Mouse (Mus musculus) midbrain, embryonic 12.5 days (tissue): ENCODE measurements at regions not wholly inside any gene's neighbourhood (a gene's known extent, or its start where the extent isn't known, plus 50 kb on each side); places are given as distances from the start of the nearest gene placed in this dataset.
A peak's percentile ranks its signal among the peaks of the same experiment; 100 is the strongest.
"Not testable (repeated sequence)": the region's sequence is repeated elsewhere in the genome, so short reads cannot be mapped to it uniquely, and the experiment has no call there.

ENCODE experiments used
- ATAC-seq: fragments of 200-750 bp; cut with Nextera tagmentation; 2 replicates; pipeline ENCODE4 v1.8.0; 2017; ENCODE audit warnings: low read depth, moderate TSS enrichment, moderate library complexity; ENCODE audit not compliant: low FRiP score
- H3K27ac ChIP-seq: fragments of 300-500 bp; sonication (generic); replicated peaks from 2 replicates; pipeline ENCODE4 v1.5.1; 2016; ENCODE audit warnings: mild to moderate bottlenecking
- H3K27me3 ChIP-seq: fragments of 300-500 bp; sonication (generic); 2 replicates; pipeline ENCODE4 v1.6.1; 2016; ENCODE audit warnings: mild to moderate bottlenecking
- H3K36me3 ChIP-seq: fragments of 300-500 bp; sonication (generic); 2 replicates; pipeline ENCODE4 v1.6.1; 2016
- H3K4me1 ChIP-seq: fragments of 300-500 bp; sonication (generic); 2 replicates; pipeline ENCODE4 v1.6.1; 2016
- H3K4me2 ChIP-seq: fragments of 300-500 bp; sonication (generic); replicated peaks from 2 replicates; pipeline ENCODE4 v1.6.1; 2016; ENCODE audit warnings: mild to moderate bottlenecking, moderate library complexity
- H3K4me3 ChIP-seq: fragments of 300-500 bp; sonication (generic); 2 replicates; pipeline ENCODE4 v1.5.1; 2016; ENCODE audit warnings: mild to moderate bottlenecking
- H3K9ac ChIP-seq: fragments of 300-500 bp; sonication (generic); replicated peaks from 2 replicates; pipeline ENCODE4 v1.6.1; 2016; ENCODE audit warnings: mild to moderate bottlenecking, moderate library complexity
- H3K9me3 ChIP-seq: fragments of 300-500 bp; sonication (generic); 2 replicates; pipeline ENCODE4 v1.6.1; 2016; ENCODE audit warnings: mild to moderate bottlenecking
- WGBS: fragments of 180-500 bp; shearing (Covaris S2); methylation state at CpG from one replicate; pipeline ENCODE4 v1.1.7; 2016; 5-methylcytosine and 5-hydroxymethylcytosine counted together

DNA sequence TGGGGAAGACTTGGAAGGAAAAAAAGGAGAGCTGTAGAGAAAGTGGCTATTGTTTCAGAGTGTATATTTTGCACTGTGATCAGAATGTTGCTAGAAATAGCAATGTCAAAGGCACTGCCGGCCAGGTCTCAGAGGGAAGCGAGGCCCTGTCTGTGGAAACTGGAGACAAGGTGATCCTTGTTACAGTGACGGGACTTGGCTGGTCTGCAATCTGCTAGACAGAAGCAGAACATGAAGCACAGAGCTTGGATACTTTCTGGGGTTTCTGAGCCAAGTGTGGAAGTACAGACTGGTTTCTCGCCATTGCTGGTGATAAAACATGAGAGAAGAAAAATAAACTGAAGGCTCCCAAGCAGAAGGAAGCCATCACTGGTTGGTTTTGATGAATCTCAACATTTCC, 198.3 kb upstream of the Slc7a14 start:
- no peaks in the 10 kb centered on the region for H3K4me1 ChIP-seq
- H3K27me3 ChIP-seq: no peaks in the 10 kb centered on the region
- 87% methylated on average over 4 of the region's 4 CpGs for WGBS
- no peak overlapping the region for H3K4me2 ChIP-seq
- H3K4me3 ChIP-seq: no peak overlapping the region
- H3K36me3 ChIP-seq: no peaks in the 10 kb centered on the region
- ATAC-seq: no peak
- no peak overlapping the region for H3K9ac ChIP-seq
- no peak overlapping the region for H3K27ac ChIP-seq
- no peaks in the 10 kb centered on the region for H3K9me3 ChIP-seq

DNA sequence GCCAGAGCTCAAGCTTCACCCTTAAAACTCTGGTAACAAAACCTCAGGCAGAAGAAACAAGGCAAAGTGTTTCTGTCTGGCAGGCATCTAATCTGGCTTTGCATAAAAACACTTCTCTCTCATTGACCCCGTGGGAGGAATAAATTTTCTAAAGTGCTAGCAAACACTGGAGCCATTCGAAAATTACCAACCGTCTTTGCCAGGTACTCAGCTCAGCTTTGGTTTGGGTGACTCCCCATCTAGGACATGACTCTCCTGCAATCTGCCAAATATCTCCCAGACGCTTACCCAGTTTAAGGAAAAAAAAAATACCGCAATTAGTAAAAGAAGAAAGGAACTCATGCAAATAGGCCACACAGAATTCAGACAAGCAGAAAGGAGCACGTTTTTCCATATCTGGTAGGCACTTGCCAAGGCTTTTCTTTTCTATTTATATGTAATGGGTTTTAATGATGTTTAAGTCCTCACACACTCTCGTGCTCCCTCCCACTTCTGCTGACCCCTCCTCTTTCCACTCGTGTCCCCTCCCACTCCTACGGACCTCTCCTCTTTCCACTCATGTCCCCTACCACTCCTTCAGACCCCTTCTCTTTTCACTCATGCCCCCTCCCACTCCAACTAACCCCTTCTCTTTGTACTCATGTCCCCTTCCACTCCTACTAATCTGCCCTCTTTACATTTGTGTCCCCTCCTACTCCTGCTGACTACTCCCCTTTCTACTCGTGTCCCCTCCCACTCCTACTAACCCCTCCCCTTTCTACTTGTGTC, 189.2 kb upstream of the Slc7a14 start:
- Histone ChIP-seq H3K27ac (no peak overlapping the region), H3K4me2 (no peak overlapping the region), H3K36me3 (no peaks in the 10 kb centered on the region), H3K27me3 (no peaks in the 10 kb centered on the region), H3K4me1 (no peaks in the 10 kb centered on the region), H3K9ac (no peak overlapping the region), H3K9me3 (peaks cover 9% of the 10 kb centered on the region; the same call in 1 of the 2 replicates), H3K4me3 (no peak overlapping the region)
- WGBS: 77% methylated on average over 10 of the region's 10 CpGs
- ATAC-seq: 0 out of 2 replicates have a peak, but pooled peaks have one; percentile 23

DNA sequence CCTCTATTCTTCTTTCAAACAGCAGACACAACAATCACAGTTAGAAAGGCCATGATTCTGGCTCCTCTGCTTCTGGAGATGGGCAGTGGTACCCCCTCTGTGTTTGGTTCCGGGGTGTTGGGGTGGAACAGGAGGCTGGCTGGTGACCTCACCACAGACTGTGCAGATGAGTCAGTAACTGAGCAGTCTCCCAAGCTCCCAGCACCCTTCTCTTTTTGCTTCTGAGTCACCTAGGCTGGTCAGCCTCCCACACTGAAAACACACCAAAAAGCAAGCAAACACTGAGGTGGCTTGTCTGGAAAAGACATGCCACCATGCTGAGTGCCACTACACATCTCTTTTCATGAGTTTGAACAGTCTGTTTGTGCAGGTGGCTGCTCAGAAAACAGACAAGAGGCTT, 185.1 kb upstream of the Slc7a14 start:
- Histone ChIP-seq H3K9ac (no peak overlapping the region), H3K36me3 (no peaks in the 10 kb centered on the region), H3K27me3 (no peaks in the 10 kb centered on the region), H3K4me2 (no peak overlapping the region), H3K9me3 (peaks cover 4% of the 10 kb centered on the region; the same call in 1 of the 2 replicates), H3K4me3 (no peak overlapping the region), H3K27ac (no peak overlapping the region), H3K4me1 (no peaks in the 10 kb centered on the region)
- ATAC-seq: no peak
- 95% methylated on average over 1 of the region's 1 CpGs for WGBS

DNA sequence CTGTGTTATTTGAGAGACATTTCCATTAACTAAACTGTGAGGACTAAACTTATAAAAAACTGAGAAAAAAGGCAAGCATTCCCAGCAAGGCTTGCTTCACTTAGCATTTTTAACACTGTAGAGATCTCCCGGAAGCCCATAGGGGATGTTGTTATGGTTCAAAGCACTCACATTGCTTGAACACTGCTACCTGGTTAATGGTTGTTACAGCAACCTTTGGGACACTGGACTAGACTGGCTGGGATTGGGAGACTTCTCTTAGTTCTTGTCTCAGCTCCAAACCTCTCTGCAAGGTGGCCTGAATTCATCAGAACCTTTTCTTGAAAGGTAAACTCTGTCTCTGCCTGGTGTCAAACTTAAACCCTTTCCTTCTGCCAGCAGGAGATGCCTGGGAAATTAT, 184.5 kb upstream of the Slc7a14 start:
- 87% methylated on average over 1 of the region's 1 CpGs for WGBS
- no peaks in the 10 kb centered on the region for H3K4me1 ChIP-seq
- H3K36me3 ChIP-seq: no peaks in the 10 kb centered on the region
- H3K27ac ChIP-seq: no peak overlapping the region
- no peaks in the 10 kb centered on the region for H3K27me3 ChIP-seq
- ATAC-seq: no peak
- no peak overlapping the region for H3K9ac ChIP-seq
- no peak overlapping the region for H3K4me2 ChIP-seq
- H3K4me3 ChIP-seq: no peak overlapping the region
- H3K9me3 ChIP-seq: peaks cover 4% of the 10 kb centered on the region; the same call in 1 of the 2 replicates

DNA sequence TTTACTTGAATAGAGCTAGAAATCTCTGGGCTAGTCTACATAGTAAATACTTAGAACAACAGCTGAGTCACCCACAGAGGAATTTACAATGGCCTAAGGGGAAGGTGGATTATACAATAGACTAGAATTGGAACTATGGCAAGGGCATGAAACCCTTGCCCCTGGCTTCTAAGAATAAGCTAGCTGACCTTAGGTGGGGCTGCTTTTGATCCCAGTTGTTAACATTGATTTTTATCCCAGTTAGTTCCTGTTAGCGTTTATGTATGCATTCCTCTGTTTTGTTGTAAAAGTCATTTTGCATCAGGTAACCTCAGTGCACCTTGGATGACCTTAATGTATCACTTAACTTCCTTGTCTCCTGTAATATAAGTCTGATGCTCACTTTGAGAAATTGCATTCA, 181.6 kb upstream of the Slc7a14 start:
- H3K4me2 ChIP-seq, H3K9me3 ChIP-seq, H3K4me3 ChIP-seq, H3K4me1 ChIP-seq, H3K27ac ChIP-seq, ATAC-seq, H3K27me3 ChIP-seq, H3K9ac ChIP-seq, H3K36me3 ChIP-seq: not testable (repeated sequence)
- 89% methylated on average over 1 of the region's 1 CpGs for WGBS

DNA sequence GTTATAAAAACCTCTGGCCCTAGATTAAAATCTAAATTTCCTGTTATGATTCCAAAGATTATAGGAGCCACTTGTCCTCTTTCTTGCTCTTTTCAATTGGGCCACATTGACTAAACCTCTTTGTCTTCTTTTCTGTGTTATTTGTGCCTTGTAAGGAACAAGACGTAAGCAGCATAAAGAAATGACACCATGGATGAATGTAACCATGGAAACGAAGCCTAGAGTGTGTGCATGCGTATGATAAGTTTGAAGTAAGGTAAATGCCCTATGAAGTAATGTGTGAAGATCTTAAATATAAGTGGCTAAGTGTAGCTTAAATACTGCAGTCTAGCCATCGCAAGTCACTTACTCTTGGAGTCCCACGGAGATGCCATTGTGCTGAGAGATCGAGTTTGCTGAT, 177.4 kb upstream of the Slc7a14 start:
- Histone ChIP-seq H3K4me1 (no peaks in the 10 kb centered on the region), H3K9ac (no peak overlapping the region), H3K9me3 (no peaks in the 10 kb centered on the region), H3K4me2 (no peak overlapping the region), H3K36me3 (no peaks in the 10 kb centered on the region), H3K27me3 (no peaks in the 10 kb centered on the region), H3K27ac (no peak overlapping the region), H3K4me3 (no peak overlapping the region)
- no peak for ATAC-seq
- 76% methylated on average over 6 of the region's 6 CpGs for whole genome bisulfite sequencing

DNA sequence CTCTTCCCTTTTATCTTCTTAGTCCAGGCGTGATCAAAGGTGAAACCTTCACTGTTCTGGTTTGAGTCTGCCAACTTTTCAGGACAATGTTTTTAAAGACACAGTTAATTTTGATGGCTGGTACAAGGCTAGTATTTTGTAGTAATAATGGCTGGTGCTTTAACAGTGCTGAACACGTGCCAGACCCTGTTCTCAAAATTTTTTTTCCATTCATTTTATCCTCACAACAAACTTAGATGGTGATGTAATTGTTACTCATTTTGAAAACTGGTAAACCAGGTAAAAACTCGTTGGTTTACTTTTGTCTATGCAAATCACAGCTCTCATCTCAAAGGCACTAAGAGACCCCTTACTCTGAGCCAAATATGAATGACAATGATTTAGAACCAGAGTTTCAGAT, 171.8 kb upstream of the Slc7a14 start:
- H3K4me3 ChIP-seq: no peak overlapping the region
- 73% methylated on average over 3 of the region's 3 CpGs for WGBS
- no peaks in the 10 kb centered on the region for H3K9me3 ChIP-seq
- no peak overlapping the region for H3K4me2 ChIP-seq
- H3K27ac ChIP-seq: no peak overlapping the region
- H3K9ac ChIP-seq: no peak overlapping the region
- ATAC-seq: no peak
- no peaks in the 10 kb centered on the region for H3K27me3 ChIP-seq
- no peaks in the 10 kb centered on the region for H3K36me3 ChIP-seq
- no peaks in the 10 kb centered on the region for H3K4me1 ChIP-seq

DNA sequence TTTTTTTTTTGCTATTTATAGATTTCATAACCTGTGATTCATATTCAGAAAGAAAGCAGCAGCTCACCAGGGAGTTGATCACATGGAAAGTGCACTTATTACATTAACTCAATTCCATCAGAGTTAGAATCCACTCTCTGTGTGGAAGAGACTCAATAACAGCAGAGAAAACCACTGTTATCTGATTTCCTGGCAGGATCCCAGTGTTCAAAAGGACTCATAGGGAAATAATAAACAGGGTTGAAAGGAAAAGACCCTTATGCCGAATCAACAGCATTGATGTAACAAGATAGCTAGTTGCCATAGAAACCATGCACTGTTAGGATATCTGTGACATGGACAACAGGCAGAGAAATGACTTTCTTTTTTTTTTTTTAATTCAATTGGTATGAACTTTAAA, 157.7 kb upstream of the Slc7a14 start:
- H3K9ac ChIP-seq: no peak overlapping the region
- 38% methylated on average over 1 of the region's 1 CpGs for WGBS
- H3K4me3 ChIP-seq: no peak overlapping the region
- no peaks in the 10 kb centered on the region for H3K4me1 ChIP-seq
- no peak for ATAC-seq
- no peak overlapping the region for H3K27ac ChIP-seq
- H3K36me3 ChIP-seq: no peaks in the 10 kb centered on the region
- H3K9me3 ChIP-seq: no peaks in the 10 kb centered on the region
- no peak overlapping the region for H3K4me2 ChIP-seq
- H3K27me3 ChIP-seq: no peaks in the 10 kb centered on the region

DNA sequence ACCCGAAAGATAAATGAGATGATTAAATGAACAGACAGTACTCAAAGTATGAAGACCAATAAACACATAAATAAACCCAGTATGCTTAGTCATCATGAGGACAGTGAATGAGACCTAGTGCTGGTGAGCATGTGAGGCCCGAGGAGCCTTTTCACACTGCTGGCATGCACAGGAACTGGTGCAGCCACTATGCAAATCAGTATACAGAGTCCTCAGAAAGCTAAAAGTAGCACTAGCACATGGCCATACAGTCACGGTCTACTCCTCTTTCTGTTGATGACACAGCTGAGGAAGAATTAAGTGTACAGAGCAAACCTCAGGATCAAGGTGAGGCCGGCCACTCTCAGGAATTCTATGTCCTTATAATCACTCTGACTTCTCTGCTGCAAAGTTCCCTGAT, 154.1 kb upstream of the Slc7a14 start:
- H3K9ac ChIP-seq: no peak overlapping the region
- WGBS: 84% methylated on average over 4 of the region's 4 CpGs
- no peaks in the 10 kb centered on the region for H3K36me3 ChIP-seq
- no peak overlapping the region for H3K4me2 ChIP-seq
- H3K27ac ChIP-seq: no peak overlapping the region
- H3K27me3 ChIP-seq: no peaks in the 10 kb centered on the region
- ATAC-seq: no peak
- no peaks in the 10 kb centered on the region for H3K9me3 ChIP-seq
- no peaks in the 10 kb centered on the region for H3K4me1 ChIP-seq
- H3K4me3 ChIP-seq: no peak overlapping the region

DNA sequence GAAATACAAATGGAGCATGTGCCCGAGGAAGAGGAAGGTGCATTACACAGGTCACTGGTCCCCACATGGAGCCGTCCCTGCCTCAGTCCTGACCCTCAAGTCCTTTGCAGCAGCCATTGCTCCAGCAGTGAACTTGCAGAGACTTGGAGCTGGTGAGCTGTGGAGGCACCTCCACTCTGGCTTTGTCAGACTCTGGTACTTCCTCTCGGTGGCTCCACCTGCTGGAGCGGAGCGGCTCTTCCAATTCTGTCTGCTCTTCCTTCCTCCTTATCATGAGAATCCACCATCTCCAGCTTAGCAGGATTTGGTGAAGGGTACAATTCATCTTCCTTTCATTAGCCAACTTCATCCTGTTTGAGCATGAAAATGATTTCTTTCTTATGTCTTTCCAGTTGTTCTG, 149.3 kb upstream of the Slc7a14 start:
- no peak overlapping the region for H3K4me2 ChIP-seq
- ATAC-seq: no peak
- 59% methylated on average over 5 of the region's 5 CpGs for WGBS
- no peaks in the 10 kb centered on the region for H3K9me3 ChIP-seq
- H3K9ac ChIP-seq: no peak overlapping the region
- no peak overlapping the region for H3K4me3 ChIP-seq
- no peaks in the 10 kb centered on the region for H3K36me3 ChIP-seq
- H3K27ac ChIP-seq: no peak overlapping the region
- H3K27me3 ChIP-seq: no peaks in the 10 kb centered on the region
- H3K4me1 ChIP-seq: peaks cover 4% of the 10 kb centered on the region; the same call in 1 of the 2 replicates

DNA sequence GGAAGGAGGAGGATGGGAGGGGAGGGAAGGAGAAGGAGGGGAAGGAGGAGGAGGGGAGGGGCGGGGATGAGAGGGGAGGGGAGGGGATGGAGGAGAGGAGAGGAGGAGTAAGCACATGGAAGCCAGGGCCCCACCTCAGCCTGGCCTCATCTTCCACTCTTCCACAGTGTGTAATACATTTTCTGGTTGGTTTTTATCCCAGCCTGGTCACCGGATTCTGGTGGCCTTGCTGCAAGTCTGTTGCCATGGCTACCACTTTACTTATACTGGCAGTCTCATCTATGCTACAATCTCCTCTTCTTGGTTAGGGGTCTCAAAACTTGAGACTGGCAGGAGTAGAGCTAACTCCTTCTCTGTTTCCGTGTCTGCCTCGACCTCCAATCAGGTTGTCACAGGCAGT, 147.8 kb upstream of the Slc7a14 start:
- no peaks in the 10 kb centered on the region for H3K27me3 ChIP-seq
- no peak overlapping the region for H3K27ac ChIP-seq
- no peak overlapping the region for H3K4me2 ChIP-seq
- no peak overlapping the region for H3K9ac ChIP-seq
- peak; percentile 74 for ATAC-seq
- H3K36me3 ChIP-seq: no peaks in the 10 kb centered on the region
- H3K9me3 ChIP-seq: no peaks in the 10 kb centered on the region
- 34% methylated on average over 3 of the region's 4 CpGs for WGBS
- H3K4me1 ChIP-seq: peaks cover 4% of the 10 kb centered on the region; the same call in 1 of the 2 replicates
- H3K4me3 ChIP-seq: no peak overlapping the region

DNA sequence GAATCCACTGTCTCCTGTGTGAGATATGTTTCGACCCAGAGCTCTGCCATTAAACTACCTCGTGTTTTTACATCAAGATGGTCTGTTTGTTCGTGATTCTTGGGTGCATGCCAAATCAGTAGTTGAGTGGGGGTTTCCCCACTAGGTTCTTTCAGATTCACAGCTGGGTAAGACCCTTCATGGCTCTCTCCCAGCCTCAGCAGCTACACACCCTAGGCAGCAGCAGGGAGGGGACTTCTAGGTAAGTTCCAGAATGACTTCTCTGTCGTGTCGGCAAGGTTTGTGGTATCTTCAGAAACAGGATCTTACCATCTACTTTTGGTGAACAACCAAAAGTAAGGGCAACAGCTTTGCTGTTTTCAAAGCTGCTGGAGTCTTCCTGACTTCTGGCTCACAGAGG, 144.9 kb upstream of the Slc7a14 start:
- H3K36me3 ChIP-seq: no peaks in the 10 kb centered on the region
- no peak for ATAC-seq
- H3K27me3 ChIP-seq: no peaks in the 10 kb centered on the region
- H3K4me3 ChIP-seq: no peak overlapping the region
- H3K9ac ChIP-seq: no peak overlapping the region
- 89% methylated on average over 5 of the region's 5 CpGs for WGBS
- no peak overlapping the region for H3K27ac ChIP-seq
- H3K4me1 ChIP-seq: peaks cover 4% of the 10 kb centered on the region; the same call in 1 of the 2 replicates
- no peak overlapping the region for H3K4me2 ChIP-seq
- H3K9me3 ChIP-seq: no peaks in the 10 kb centered on the region

DNA sequence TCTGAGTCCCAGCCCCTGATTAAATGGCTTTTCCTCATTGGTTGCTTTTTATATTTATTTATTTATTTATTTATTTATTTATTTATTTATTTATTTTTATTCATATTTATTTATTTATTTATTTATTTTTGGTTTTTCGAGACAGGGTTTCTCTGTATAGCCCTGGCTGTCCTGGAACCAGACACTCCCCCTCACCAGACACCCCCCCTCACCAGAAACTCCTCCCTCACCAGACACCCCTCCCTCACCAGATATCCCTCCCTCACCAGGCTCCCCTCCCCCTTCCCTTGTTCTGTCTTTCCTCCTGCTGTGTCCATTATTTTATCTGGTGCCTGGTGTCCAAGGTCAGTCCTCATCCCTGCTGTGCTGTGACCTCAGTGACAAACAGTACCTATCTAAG, 134.7 kb upstream of the Slc7a14 start:
- Histone ChIP-seq H3K9me3 (no peaks in the 10 kb centered on the region), H3K27me3 (no peaks in the 10 kb centered on the region), H3K4me2 (no peak overlapping the region), H3K4me3 (no peak overlapping the region), H3K4me1 (no peaks in the 10 kb centered on the region), H3K36me3 (no peaks in the 10 kb centered on the region), H3K27ac (no peak overlapping the region), H3K9ac (no peak overlapping the region)
- ATAC-seq: no peak
- WGBS: 79% methylated on average over 1 of the region's 1 CpGs
